Mouse (Mus musculus): ENCODE data around the gene Tff2.
A peak's percentile ranks its signal among the peaks of the same experiment; 100 is the strongest.

Gene Tff2

DNA sequence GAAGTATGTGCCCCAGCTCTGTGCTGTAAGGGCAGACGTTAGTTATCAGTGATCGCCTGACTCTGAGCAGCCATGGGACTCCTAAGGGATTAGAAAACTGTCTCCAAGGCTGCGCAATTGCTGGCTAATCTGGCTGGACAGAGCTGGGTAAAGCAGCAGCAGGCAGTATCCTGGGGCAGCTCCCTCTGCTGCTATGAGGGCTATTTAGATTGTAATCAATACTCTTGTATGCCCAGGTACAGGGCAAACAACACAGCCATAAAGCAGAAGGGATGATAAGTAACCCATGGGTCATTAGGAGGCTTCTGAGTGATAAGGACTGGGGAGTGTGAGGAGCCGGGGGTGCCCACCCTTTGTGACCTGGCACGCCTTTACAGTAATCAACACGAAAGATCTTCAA, 9.2 kb downstream of the Tff2 start:
- DNase-seq, result no peak

DNA sequence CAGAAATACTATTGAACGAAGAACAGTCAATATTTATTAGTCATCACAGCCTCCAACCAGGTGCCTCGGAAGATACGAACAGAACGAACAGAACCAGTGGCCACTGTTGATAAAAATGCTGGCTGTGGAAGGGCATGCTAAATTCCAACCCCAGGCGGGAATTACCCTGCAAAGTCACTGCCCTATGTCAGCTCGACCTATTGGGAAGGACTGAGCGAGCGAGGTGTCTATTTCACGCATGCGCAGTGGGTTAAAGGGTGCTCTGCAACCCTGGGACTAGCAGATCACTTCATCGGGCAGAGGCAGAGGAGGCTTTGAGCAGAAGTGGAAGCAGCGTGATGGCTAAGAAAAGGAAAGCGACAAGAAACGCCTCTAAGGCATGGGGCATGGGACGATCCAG, 10.3 kb downstream of the Tff2 start:
- no peak for DNase-seq

DNA sequence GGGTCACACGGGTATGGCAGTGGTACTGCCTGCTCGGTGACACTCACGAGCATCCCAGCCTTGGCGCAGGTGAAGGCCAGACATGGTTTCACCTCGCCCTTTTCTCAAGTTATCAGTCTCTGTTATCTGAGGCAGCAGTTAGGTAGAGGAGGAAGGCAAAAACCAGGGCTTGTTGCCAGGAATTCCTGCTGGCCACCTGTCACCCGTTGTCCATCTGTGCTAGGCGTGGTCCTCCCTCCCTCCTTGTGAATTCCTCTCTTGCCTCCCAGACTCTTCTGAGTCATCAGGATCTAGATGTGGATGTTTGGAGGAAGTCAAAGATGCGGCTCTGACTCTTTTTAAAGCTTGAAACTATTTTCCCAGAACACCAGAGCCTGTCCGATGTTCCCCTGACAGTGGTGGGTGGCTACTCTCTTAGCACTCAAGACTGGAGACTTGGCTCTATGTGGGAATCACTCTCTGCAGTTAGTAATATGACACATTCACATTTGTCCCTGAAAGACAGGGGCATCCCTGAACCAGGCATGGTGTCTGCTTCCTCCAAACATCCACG, 12.7 kb downstream of the Tff2 start:
- DNase-seq, result peak; percentile 93 to 96

DNA sequence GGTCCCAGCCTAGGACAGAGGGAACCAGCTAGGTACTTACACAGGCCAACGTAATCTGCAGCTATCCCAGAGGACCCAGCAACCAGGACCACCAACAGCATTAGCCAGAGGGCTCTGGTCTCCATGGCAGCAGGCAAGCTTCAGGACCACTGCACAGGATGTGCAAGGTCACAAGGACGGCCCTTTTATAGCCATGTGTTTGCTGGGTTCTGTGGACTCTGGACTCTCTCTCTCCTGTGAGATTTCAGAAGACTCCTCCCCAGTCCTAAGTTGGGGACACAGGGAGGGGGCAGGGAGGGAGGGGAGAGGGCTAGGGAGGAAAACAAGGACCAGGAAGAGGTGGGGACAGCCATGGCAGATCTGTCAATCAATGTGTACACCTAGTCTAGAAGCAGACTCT, 14.6 kb downstream of the Tff2 start, which contains the start of gene Tff3:
Gene Tff3 (minus strand): TSS at position 195 of the 400 bp plus-strand sequence.
- DNase-seq, result no peak

DNA sequence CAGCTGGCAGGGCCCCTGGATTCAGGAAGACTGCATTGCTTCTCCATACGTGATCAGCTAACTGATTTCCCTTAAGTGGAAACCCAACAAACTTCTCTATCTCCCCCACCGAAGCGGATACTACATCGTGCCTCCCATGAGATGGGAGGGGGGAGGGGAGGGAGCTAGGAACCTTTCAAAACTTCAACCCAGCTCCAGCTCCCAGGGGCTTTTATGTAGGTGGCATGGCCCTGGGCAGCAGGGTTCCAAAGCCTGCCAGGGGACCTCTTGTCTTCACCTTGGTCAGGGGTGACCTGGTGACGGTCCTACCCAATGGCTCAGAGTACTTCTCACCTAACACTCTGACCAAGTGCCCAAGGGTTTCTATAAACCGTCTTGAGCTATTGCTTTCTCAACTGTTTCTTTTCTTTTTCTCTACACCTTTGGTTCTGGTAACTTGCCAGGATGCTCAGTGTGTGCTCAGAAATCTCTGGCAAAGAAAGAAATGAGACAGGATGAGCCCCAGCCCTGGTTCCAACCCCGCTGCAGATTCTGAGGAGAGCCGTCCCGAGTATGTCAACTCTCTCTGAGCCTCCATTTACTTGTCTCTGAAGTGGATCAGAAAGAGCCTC, 15.3 kb downstream of the Tff2 start:
- peak; percentile 45 to 56 for DNase-seq

DNA sequence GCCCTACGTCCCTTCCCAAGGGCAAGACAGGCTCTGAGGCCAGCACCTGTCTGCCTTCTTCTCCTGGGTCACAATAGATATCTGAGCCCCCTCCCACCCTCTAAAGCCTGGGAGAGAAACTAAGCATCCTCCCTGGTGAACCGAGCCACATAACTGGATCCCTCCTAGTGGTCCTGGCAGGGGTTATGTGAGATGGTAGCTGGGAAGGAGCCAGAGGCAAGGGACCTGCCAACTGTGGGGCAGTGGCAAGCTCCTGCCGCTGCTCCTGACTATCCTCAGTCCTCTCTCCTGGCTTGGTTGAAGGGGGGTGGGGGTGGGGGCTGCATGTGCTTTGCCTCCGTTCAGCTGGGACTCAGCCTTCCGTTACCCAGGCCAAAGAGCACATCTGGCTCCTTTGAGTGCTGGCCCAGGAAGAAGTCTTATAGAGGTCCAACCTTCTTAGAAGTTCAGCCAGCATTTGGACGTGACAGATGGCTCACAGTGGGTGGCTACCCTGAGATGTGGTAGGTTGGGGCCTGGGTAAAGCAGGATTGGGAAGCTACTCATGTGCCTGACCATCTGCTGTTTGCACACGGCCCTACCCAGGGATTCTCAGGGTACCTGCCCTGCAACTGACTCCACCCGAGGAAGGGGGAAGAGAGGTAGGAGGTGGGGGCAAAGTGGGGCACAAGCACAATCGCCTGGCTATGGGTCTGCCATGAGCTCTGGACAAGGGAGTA, 18.4 kb downstream of the Tff2 start:
- peak; percentile 99 for DNase-seq

DNA sequence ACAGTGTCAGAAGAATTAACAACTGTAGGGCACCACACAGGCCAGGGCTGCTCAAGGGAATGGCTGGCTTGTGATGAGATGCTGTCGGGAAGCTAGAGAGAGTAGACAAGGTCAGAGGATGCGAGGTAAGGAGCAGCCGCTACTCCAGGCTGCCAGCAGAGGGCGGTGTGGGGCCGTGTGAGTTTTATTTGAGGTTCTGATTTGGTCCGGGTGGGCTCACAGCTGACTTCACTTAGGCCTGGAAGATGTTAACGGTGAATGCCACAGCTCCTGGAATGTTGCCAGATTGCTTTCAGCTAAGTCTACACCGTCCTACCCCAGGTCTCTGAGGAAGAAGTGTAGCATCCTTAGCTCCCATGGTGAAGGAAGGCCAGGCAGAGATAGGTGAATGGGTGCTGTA, 22.1 kb downstream of the Tff2 start:
- peak; percentile 80 to 82 for DNase-seq

DNA sequence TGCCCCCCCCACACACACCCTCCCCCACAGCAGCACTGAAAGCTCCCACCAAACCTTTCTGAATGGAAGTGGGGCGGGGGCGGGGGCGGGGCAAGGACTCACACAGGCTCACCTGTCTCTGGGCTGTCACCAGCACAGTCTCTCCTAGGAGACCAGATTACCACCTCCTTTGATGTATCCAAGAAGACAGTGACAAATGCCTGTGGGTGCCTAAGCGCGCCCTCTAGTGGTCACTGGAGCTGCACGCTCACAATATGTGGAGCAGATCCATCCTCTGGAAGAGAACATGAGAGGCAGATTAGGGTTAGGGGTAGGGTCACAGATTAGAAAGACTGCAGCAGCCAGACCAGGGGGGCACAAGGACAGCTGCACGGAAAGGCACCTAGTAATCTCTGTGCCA, 24.7 kb downstream of the Tff2 start:
- DNase-seq, result peak; percentile 83 to 88

DNA sequence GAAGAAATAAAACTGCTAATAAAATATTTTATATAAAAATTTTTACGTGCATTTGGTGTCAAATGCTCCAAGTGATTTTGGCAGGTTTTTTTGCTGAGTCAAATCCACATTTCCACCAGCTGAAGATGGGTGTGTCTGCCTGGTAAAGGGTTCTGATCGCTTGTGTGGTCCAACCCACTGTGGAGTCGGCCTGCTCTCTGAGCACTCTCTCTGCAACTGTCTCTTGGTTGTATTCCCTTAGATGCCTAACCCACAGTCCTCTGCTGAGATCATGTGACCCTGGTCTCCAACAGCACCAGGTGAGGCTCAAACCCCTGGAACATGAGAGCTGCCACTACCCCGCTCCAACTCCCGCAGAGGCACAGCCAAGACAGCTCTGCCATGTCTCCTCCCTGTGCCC, 26.1 kb downstream of the Tff2 start:
- no peak for DNase-seq

DNA sequence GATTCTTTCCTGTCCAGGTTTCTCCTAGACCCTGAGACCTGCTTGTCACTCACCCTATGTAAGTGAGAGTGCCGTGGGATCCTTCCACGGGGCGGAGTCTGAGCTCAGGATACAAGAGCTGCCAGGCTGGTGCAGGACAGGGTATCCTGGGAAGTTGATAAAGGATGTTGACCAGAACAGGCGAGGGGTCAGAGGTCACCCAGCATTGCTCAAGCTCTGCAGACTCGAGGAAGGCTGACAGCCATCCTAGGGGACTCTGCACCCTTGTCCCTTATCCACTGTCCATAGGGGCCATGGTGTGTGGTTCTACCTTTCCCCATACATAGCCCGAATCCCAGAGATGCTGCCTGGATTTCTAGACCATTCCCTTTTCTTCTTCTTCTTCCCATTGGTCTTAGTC, 28.0 kb downstream of the Tff2 start:
- no peak for DNase-seq

DNA sequence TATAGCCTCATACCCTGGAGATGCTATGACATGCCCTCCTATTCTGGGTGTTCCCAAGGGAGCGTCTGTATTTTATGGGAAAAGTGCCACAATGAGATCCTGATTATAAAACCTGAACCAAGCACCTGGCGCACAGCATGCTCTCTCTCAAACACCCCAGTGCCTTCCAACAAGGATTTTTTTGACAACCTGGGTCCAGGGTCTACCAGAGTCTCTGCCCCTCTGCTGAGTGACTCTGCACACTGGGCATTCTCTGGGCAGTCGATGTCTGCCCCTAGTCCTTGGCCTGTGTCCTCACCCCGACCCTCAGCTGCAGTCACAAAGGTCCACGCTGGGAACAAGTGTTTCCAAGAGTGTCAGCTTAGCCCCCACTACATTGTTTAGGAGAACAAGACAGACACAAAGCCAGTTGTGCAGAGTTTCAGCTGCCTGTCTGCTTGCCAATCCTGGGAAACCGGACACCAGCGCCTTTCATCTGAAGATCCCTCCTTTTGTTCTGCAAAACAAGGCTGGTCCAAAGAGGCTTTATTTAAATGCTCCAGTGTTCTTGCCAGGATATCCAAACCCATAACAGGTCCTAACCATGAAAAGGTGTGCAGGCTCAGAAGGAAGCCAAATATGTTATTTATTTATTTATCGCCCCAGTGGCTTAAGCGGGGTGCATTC, 30.8 kb downstream of the Tff2 start:
- no peak for DNase-seq

DNA sequence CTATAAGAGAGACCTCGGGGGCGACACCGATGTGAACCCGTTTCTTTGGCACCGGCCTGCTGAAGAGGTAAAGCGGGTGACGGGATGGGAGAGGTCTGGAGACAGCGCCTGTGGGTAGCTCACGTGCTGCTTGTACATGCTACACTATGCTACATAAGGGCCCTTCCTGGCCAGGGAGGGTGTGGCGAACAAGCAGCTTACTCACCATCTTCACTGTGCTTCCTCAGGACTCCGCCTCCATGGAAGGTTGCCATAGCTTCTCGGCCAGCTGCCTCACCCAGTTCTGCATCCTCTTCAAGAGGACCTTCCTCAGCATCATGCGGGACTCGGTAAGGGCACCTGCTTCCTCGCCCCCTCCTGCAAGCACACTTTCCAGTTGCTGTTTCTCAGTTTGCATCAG, 35.7 kb downstream of the Tff2 start:
- DNase-seq, result no peak

DNA sequence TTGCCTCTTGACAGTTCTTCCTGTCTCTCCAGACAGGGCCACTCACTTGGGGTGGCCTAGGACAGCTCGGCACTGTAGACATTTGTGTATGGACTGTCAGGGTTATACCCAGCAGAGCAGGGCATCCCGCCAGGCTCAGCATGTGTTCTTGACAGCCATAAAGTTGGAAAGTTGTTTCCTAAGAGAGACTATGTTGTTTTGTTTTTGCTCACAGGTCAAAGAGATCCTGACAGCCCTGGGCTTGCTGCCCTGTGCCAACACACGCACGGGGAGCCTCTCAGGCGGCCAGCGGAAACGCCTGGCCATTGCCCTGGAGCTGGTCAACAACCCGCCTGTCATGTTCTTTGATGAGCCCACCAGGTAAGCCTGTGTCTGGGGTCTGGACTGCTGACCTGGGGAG, 40.3 kb downstream of the Tff2 start:
- no peak for DNase-seq

DNA sequence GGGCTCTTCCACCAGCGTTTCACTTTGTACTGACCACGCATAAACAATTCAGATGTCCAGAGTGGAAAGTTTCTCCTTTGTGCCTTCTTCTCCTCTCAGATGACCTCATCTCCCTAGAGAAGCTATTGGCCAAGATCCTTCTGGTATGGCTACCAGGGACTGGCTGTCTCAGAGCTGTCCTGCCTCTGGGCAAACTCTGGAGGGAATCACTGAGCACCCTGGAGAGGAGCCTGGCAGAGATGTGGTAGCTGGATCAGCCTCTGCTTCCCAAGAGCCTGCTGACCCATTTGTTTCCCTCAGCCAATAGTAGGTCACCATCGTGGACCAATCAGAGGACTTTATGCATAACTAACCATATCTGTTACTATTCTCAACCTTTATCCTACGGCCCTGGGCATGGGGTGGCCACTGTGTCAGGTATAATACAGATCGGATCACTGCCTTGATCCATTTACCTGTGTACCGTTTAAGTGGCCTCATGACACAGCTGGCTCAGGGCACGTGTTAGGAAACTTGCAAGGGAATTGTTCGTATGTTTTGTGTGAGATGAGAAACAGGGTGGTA, 41.0 kb downstream of the Tff2 start:
- DNase-seq, result no peak

DNA sequence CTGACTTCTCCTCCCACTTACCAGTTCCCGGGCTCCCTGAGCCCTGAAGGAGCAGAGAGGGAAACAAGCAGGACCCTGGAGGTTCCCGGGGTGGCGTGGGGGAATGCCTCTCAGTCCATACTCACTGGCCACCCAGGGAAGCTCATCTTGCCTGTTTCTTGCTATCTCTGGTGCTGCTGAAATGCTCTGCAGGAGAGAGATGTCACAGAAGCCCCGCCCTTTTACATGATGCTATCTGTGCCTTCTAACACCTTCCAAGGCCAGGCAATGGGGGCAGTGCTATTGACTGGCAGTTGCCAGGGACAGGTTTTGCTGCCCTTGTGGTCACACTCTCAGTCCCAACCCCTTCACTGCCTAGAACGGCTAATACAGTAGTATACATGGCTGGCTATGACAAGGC, 45.3 kb downstream of the Tff2 start:
- DNase-seq, result no peak

DNA sequence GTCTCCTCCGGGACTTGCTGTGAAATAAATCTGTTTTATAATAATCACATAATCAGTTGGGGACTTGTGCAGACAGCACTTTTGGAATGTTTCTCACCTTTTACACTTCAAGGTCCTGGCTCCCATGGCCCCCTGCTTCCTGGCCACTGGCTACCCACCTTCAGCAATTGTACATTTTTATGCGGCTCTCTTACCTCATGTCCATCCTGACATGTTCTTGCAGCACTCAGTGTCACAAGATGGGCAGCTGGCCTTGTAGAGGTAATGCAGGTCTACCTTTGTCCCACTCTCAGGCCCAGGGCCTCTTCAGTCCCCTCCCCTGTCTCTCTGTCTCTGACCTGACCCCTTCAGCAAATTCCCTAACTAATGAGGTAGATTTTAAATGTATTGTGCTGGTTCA, 47.2 kb downstream of the Tff2 start:
- DNase-seq, result no peak

DNA sequence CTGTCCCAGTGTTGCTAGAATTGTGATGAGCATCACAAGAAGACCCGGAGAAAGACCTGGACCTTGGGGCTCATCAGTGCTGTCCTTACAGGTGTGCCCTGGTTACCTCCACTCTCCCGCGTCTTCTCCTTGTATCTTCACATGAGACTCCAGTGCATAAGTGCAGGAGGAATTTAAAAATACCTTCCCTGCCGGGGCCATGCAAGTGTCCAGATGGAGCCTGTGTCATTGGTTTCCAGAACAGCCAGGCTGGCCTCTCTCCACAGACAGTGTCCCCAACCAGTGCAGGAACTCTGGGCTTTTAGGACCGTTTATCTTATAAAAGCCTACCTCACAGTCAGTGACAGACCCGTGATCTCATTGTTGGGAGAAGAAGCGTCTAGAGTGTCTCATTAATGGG, 48.5 kb downstream of the Tff2 start:
- peak; percentile 34 to 49 for DNase-seq

DNA sequence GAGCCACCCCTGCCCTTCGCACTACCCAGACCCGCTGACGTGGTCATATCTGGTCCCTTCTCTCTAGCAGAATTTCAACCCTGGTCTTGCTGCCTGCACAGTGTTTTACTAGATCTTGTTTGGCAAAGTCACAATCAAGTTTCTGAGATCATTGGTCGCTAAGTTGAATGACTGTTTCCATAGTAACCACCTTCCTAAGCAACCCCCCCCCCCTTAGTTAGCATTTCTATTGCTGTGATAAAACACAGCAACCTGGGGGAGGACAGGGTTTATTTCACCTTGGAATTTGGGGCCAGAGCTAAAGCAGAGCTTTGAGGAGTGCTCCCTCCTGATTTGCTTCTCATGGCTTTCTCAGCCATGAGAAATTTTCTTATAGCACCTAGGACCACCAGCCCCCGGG, 49.3 kb downstream of the Tff2 start:
- no peak for DNase-seq
